Mouse (Mus musculus): ENCODE results near the gene Ndufa10.

The Ndufa10 gene

GRCm38 (mm10) chr1:92431420-92431819, 42.2 kb downstream of the Ndufa10 start:
- no peak for DNase-seq (ENCODE audit: low spot score)

DNA sequence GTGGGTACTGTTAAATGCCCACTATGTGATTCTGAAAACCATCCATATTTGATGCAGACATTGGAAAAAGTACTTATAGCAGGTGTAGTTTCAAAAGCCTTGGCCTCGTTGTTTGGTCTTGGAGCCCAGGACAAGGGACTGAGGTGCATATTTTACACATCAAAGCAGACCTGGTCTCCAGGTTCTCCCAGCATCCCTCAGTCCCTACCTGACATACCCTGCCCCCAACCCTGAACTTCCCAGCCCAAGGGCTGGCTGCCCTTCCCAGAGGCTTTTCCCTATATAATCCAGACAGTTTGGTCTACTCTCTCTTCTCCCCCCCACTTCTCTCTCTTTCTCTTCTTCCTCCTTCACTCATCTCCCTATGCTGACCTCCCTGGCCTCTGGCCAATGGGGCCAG, 42.7 kb downstream of the Ndufa10 start:
- DNase-seq (ENCODE audit: low spot score): no peak

DNA sequence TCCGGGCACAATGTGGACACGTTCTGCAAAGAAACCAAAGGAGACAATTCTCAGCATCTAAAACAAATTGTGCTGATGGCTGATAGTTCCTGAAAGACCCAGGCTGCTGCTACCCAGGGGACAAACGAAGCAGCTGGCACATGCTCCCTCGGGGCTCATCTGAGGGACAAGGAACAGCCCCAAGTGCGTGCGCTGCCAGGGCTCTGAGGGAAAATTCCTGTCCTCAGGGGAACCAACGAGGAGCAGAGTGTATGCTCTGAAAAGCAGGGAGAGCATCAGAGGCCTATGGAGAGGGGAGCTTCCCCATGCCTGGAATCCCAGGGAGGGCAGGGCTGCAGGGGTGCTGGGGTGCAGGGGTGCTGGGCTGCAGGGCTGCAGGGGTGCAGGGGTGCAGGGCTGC, 48.9 kb downstream of the Ndufa10 start:
- DNase-seq (ENCODE audit: low spot score): no peak

DNA sequence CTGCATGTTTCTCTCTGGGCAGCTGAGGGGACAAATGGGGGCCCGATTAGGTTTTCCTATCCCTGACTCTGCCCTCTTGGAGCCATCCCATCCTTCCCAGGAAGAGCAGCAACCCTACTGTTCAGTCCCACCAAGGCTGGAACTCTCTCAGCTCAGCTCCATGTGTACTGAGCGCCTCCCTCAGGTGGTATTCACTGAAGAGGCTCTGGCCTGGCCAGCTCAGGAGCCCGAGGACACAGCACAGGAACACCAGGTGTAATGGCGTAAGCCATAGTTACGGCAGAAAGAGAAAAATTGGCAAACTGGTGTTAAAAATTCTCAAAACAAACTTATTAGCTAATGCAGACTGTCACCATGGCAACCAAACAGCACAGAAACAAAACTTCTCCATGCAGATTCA, 68.5 kb downstream of the Ndufa10 start:
- DNase-seq (ENCODE audit: low spot score): no peak

DNA sequence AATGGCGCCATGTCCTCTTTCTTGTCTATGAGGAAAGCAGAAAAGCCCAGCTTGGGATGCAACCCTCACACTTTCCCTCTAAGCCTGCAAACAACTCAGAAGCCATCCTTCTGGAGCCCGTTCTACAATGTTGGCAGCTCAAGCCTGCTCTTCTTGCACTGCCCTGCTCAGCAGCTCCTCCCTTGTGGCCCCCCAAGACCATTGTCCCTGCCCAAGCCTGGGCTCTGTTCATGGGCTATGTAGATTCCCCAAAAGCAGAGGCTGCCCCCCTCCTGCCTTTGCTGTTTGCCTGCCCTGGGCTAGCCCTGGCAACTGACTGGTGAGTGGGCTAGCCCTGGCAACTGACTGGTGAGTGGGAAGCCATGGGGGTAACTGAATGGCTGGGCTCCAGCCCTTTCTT, 73.1 kb downstream of the Ndufa10 start:
- DNase-seq (ENCODE audit: low spot score): no peak

DNA sequence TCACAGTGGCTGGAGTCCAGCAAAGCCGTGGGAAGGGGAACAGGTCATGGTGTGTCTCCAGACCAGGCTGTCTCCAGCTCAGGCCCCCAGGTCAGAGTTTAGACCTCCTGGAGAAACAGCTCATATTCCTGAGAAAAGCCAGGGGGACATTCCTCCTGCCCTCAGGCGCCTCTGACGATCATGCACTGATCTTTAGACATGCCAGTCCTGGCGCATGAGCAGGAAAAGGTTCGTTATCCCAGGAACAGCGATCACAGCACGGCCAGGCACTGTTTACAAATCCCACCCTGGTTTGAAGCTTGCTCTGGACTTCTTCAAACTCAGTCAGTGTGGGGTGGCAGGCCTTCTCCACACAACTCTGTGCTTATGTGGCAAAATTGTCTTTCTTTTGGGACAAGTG, 75.1 kb downstream of the Ndufa10 start:
- no peak for DNase-seq (ENCODE audit: low spot score)

GRCm38 (mm10) chr1:92397511-92398051, 76.1 kb downstream of the Ndufa10 start:
- no peak for DNase-seq (ENCODE audit: low spot score)

DNA sequence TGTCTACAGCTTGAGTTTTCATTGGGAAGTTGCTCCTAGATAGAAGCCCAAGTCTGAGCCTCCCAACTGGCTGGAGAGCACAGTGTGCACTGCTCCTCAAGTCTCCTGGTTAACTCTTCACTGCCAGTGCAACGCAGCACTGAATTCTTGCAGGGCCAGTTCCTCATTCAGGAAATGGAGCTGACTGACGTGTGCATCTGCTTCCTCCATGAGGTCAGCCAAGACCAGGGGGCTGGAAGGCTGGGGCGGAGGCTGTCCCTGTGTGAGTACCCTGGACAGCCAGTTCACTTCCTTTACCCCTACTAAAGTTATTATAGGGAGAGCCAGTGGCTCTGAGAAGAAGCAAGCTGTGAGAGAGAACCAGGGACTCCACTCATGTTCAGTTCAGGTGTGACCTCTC, 79.4 kb downstream of the Ndufa10 start:
- no peak for DNase-seq (ENCODE audit: low spot score)

DNA sequence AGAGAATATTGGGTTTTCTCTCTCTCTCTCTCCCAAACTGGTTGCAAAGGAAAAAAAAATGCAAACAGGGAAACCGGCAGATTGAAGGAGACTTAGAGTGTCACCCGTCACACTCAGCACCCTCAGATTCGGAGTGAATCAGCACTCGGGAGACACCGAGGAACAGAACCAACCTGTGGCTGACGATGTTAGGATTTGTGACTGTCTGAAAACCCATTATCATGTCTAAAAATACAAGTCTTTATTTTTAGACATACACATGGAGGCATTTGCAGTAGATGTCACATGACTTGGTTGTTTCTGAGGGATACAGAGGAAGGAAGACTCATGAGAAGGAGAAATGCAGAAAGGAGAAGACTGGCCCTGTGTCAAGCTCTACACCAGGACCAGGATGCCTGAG, 80.5 kb downstream of the Ndufa10 start:
- no peak for DNase-seq (ENCODE audit: low spot score)

Measured in lung, postnatal 25 days (tissue).